Mouse (Mus musculus): Measurements from ENCODE around the gene Rnf212. TPM values are rescaled to one million over a fixed set of nuclear protein-coding genes. Genes with fewer than 3 reads are reported as not detected.

The Rnf212 gene
- polyA plus RNA-seq, 1 experiment from 2014 or later = not detected

DNA sequence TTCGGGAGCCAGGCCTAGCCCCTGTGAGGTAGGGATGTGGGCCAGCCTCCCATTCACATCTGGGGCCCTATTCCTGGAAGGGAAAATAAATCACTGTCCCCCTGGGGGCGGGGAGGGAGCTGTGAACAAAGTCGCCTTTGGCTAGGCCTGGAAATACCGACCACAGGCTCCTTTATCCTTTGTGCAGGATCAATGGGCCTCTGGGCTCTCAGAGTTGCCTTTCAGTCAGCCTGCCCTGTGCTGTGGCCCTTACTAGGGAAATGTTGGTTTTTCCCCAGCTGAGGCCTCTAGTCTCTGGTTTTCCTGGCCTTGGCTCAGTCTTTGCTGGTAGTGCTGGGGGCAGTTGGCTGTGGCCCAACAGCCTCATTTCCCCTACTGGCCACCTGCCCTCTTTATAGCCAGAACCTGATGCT, 77.4 kb downstream of the Rnf212 start:
- no peak for ATAC-seq
- CTCF ChIA-PET = interaction anchor here (4.0 kb wide), 1 partner anchor 11 kb away, joined by 18 read pairs; no protein-coding TSS in a partner anchor
- no peaks in the 10 kb centered on the region for H3K27me3 ChIP-seq
- DNase-seq (ENCODE audit: low read depth, low spot score) = no peak
- in situ Hi-C loops (cut with MboI; ENCODE audit: low pct_unique_long_range_greater_than_20kb) = no loop called here
- POLR2A ChIA-PET = no interaction called here
- TF ChIP-seq CTCF (IDR thresholded peaks at IDR 0.05) = no peak

DNA sequence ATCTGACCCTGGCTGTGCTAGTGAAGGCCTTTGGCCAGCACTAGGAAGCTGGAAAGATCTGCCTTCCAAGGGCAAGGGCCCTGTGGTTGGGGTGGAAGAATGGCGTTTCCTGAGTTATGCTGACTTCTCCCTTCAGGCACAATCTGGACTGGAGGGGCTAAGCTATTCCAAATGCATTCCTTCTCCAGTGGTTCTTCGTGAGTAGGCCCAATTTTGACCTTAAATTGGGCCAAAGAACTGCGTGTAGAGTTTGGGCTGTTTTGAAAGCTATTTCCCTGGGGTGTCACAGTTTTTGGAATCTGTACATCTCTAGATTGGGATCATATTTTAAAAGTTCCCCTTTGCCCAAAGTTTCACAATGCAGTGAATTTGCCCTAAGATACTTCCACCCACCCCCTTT, 78.2 kb downstream of the Rnf212 start:
- ATAC-seq (no peak), DNase-seq (ENCODE audit: low read depth, low spot score) (no peak)
- ChIA-PET POLR2A (interaction anchor here (0.8 kb wide), 1 partner anchor 37 kb away, joined by 6 read pairs; no protein-coding TSS in a partner anchor), CTCF (interaction anchor here (1.4 to 4.0 kb wide), 2 partner anchors 11 to 48 kb away, joined by 3 to 18 read pairs; no protein-coding TSS in a partner anchor)
- no peak for TF ChIP-seq CTCF (IDR thresholded peaks at IDR 0.05)
- no peaks in the 10 kb centered on the region for H3K27me3 ChIP-seq
- in situ Hi-C loops (cut with MboI; ENCODE audit: low pct_unique_long_range_greater_than_20kb) = no loop called here

DNA sequence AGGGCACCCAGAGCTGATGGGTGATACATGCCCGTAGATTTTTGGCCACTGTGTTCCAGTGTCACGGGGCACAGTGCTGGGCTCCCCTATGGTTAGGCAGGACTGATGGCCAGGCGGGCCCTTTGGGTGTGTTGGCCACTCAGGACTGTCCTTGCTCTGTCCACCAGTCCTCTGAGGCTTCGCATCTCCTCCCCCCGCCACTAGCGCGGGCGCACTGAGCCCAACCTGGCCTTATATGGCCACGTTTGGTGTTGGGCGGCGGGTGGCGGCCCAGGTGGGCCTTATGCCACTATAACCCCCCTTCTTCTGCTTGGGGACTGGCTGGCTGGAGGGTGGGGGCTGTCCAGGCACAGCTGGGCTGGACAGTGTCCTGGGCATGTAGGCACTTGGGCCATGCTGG, 78.9 kb downstream of the Rnf212 start:
- in situ Hi-C loops (cut with MboI; ENCODE audit: low pct_unique_long_range_greater_than_20kb) = no loop called here
- no peak for DNase-seq (ENCODE audit: low read depth, low spot score)
- TF ChIP-seq CTCF (IDR thresholded peaks at IDR 0.05) = no peak
- ChIA-PET CTCF (interaction anchor here (1.4 kb wide), 1 partner anchor 48 kb away, joined by 3 read pairs; no protein-coding TSS in a partner anchor), POLR2A (interaction anchor here (0.8 to 0.9 kb wide), 2 partner anchors 11 to 37 kb away, joined by 3 to 6 read pairs; no protein-coding TSS in a partner anchor)
- ATAC-seq = no peak
- no peaks in the 10 kb centered on the region for H3K27me3 ChIP-seq

DNA sequence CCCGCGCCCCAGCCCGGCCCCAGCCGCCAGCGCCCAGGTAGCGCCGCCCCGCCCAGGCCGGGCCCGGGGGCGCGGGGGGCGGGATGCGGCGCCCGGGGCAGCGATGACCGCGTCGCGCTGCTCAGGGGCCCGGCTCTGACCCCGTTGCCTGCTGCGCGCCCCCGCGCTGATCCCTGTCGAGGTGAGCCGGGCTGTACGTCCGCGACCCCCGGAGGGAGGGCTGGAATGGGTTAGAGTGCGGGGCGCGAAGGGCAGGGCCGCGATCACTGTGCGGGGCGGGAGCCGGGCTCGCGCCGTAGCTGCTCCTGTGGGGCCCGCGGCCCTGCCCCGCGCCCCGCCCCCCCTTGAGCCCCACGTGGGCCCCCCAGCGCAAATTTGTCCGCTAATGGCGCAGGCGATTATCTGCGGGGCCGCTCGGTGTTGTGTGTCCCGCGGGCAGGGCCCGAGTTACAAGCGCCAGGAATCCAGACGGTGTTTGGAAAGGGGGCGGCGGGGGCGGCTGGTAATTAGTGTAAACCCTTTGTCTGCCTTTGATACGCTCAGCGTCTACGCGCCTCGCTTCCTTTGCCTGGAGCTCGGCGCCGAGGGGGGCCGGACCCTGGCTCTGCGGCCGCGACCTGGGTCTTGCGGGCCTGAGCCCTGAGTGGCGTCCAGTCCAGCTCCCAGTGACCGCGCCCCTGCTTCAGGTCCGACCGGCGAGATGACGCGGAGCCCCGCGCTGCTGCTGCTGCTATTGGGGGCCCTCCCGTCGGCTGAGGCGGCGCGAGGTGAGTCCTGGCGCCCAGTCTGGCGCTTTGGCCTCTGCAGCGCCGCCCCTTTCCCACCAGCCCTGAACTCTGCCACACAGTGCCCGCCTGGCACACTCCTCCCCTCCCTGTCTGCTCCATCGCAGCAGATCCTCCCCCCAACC, 80.2 kb downstream of the Rnf212 start:
- DNase-seq (ENCODE audit: low read depth, low spot score) = no peak
- H3K27me3 ChIP-seq = no peaks in the 10 kb centered on the region
- no peak for TF ChIP-seq CTCF (IDR thresholded peaks at IDR 0.05)
- in situ Hi-C loops (cut with MboI; ENCODE audit: low pct_unique_long_range_greater_than_20kb) = no loop called here
- ChIA-PET POLR2A (interaction anchor here (0.7 to 1.6 kb wide), 3 partner anchors 24 to 32 kb away, joined by 3 to 5 read pairs (median 3); no protein-coding TSS in a partner anchor), CTCF (interaction anchor here (1.3 to 4.6 kb wide), 3 partner anchors 24 to 32 kb away, joined by 4 to 30 read pairs (median 5); no protein-coding TSS in a partner anchor)
- peak; percentile 40 for ATAC-seq

DNA sequence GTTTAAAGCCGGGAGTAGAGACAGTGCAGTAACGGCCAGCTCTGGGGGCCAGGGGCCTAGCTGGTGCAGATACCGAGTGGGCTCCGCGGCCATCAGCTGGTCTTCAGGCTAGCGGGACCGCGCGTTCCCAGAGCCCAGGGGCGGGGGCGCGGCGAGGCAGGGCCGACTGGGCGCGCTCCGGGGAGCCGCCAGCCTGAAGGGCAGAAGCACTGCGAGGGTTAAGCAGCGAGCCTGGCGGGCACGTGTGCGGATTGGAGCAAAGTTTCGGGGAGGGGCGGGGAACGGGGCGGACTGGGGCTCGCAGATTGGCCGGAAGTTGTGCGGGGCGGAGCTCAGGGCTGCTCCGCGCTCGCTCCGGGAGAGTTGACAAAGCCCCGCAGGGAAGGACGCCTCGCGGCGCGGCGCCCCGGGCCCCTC, 80.9 kb downstream of the Rnf212 start:
- DNase-seq (ENCODE audit: low read depth, low spot score) (peak; percentile 73), ATAC-seq (peak; percentile 97)
- in situ Hi-C loops (cut with MboI; ENCODE audit: low pct_unique_long_range_greater_than_20kb) = no loop called here
- H3K27me3 ChIP-seq = no peaks in the 10 kb centered on the region
- ChIA-PET POLR2A (interaction anchor here (1.0 to 1.6 kb wide), 4 partner anchors 23 to 34 kb away, joined by 3 to 5 read pairs (median 4); no protein-coding TSS in a partner anchor), CTCF (interaction anchor here (0.6 to 4.6 kb wide), 6 partner anchors 19 to 37 kb away, joined by 3 to 30 read pairs (median 4); partner anchors contain the start of gene Dgkq)
- no peak for TF ChIP-seq CTCF (IDR thresholded peaks at IDR 0.05)

DNA sequence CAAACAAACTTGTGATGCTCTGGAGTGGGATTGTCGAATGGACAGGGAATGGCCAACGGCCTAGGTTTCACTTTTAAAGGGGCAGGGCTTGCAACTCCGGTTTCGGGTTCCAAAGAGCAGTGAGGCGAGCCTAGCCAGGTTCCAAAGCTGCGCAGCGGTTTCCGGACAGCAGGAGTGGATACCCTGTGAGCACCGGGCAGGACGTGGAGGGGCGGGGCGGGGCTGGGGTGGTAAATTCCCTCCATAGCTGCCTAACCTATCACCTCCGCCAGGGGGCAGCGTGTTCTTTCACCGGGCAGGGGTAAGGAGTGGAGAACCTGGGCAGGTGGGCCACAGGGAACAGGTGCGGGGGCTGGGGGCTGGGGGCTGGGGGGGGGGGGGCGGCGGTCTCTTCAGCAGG, 82.5 kb downstream of the Rnf212 start, which contains the start of gene Fgfrl1:
Gene Fgfrl1, plus strand, starts transcription at position 112 of the 400 bp plus-strand sequence.
- in situ Hi-C loops (cut with MboI; ENCODE audit: low pct_unique_long_range_greater_than_20kb) = no loop called here
- ChIA-PET POLR2A (interaction anchor here (1.4 kb wide), 1 partner anchor 9 kb away, joined by 3 read pairs; no protein-coding TSS in a partner anchor), CTCF (interaction anchor here (0.7 to 4.6 kb wide), 9 partner anchors 9 to 40 kb away, joined by 3 to 30 read pairs (median 5); partner anchors contain the start of gene Slc26a1)
- no peak for TF ChIP-seq CTCF (IDR thresholded peaks at IDR 0.05)
- ATAC-seq (peak; percentile 47), DNase-seq (ENCODE audit: low read depth, low spot score) (no peak)
- no peaks in the 10 kb centered on the region for H3K27me3 ChIP-seq

DNA sequence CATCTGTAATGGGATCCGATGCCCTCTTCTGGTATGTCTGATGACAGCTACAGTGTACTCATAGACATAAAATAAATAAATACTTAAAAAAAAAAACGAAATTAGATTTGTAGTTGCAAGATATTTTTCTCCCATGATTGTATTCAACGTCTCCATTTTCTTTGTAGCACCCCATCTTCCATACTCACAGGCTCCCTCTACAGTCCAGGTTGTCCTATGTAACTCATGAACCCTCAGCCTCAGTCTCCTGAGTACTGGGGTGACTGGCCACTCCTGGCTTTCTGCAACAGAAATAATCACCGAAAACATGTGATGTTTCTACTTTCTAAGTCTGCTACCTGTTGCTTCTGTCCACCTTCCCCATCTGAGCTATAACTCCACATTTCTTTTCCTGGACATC, 83.6 kb downstream of the Rnf212 start:
- in situ Hi-C loops (cut with MboI; ENCODE audit: low pct_unique_long_range_greater_than_20kb) = no loop called here
- ChIA-PET CTCF (interaction anchor here (0.8 to 4.6 kb wide), 9 partner anchors 11 to 36 kb away, joined by 3 to 30 read pairs (median 5); partner anchors contain the start of genes Dgkq and Slc26a1), POLR2A (interaction anchor here (1.2 kb wide), 1 partner anchor 20 kb away, joined by 5 read pairs; no protein-coding TSS in a partner anchor)
- DNase-seq (ENCODE audit: low read depth, low spot score) (no peak), ATAC-seq (no peak)
- H3K27me3 ChIP-seq = no peaks in the 10 kb centered on the region
- TF ChIP-seq CTCF (IDR thresholded peaks at IDR 0.05) = no peak

DNA sequence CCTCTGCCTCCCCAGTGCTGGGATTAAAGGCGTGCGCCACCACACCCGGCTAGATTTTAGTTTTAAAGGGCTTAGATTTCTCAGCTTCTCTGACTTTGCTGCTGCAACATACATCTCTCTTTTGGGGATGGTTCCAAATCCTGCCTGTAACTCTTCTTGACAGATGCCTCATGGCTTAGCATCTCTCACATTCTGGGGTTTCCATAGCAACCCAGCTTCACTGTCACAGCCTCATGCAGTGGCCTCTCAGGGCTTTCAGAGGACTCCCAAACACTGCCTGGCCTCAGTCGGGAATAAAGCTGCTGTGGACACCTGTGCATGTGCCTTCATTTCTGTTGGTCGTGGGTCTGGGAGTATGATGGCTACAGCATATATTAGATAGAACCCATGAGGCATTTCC, 85.7 kb downstream of the Rnf212 start:
- H3K27me3 ChIP-seq = no peaks in the 10 kb centered on the region
- CTCF ChIA-PET = interaction anchor here (1.6 kb wide), 1 partner anchor 18 kb away, joined by 4 read pairs; no protein-coding TSS in a partner anchor
- POLR2A ChIA-PET = no interaction called here
- no peak for TF ChIP-seq CTCF (IDR thresholded peaks at IDR 0.05)
- no peak for ATAC-seq
- DNase-seq (ENCODE audit: low read depth, low spot score) = no peak
- in situ Hi-C loops (cut with MboI; ENCODE audit: low pct_unique_long_range_greater_than_20kb) = no loop called here

DNA sequence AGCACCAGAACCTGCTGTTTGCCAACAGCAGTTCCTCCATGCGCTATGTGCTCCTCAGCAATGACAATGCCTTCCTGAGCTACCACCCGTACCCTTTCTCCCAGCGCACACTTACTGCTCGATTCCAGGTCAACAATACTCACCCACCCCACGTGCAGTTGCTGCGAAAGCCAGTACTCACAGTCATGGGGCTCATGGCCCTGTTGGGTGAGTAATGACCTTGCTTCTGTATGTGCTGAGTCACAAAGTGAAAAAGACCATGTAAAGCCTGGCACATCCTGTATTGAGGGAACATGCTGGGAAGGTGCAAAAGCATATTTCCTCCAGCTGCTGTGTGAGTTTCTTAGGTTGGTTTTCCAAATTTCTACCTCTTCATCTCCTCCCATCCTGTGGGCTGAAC, 93.9 kb downstream of the Rnf212 start:
- TF ChIP-seq CTCF (IDR thresholded peaks at IDR 0.05) = no peak

DNA sequence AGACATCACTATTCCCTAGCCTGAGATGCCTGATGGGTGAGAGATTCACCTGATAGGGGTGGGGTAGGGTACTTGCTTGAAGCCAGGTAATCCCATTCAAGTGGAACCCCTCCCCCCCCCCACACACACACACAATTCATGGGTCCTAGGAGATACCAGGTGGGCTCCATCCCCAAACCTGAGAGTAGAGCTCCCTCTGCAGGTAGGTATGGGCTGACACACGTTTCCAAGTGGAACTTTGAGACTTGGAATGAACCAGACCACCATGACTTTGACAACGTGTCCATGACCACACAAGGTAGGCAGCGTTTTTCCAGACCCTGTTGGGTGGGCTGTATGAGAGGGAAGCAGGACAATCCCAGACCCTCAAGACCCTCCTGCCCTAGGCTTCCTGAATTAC, 94.9 kb downstream of the Rnf212 start:
- ChIA-PET POLR2A (no interaction called here), CTCF (interaction anchor here (2.5 to 3.6 kb wide), 3 partner anchors 10 to 47 kb away, joined by 6 to 20 read pairs (median 15); partner anchors contain the start of genes Dgkq and Fgfrl1)
- ATAC-seq (no peak), DNase-seq (ENCODE audit: low read depth, low spot score) (no peak)
- no peaks in the 10 kb centered on the region for H3K27me3 ChIP-seq
- TF ChIP-seq CTCF (IDR thresholded peaks at IDR 0.05) = no peak
- in situ Hi-C loops (cut with MboI; ENCODE audit: low pct_unique_long_range_greater_than_20kb) = no loop called here

More for the DNA sequence above, 93.9 kb downstream of the Rnf212 start:
- POLR2A ChIA-PET = no interaction called here
- CTCF ChIA-PET = interaction anchor here (2.7 to 3.6 kb wide), 2 partner anchors 11 kb away, joined by 15 to 20 read pairs; partner anchors contain the start of genes Dgkq and Fgfrl1
- DNase-seq (ENCODE audit: low read depth, low spot score) (no peak), ATAC-seq (peak; percentile 59)
- no peaks in the 10 kb centered on the region for H3K27me3 ChIP-seq
- in situ Hi-C loops (cut with MboI; ENCODE audit: low pct_unique_long_range_greater_than_20kb) = no loop called here

Other genes starting within 250 kb of the Rnf212 start
- gene Cplx1, start 225.0 kb downstream of the Rnf212 start, polyA plus RNA-seq (2021) = not detected
- 133 TPM for gene Gak, start 145.2 kb downstream of the Rnf212 start, polyA plus RNA-seq (2021)
- 37.2 TPM for gene Tmem175, start 145.2 kb downstream of the Rnf212 start, polyA plus RNA-seq (2021)
- gene Idua, start 114.7 kb downstream of the Rnf212 start, polyA plus RNA-seq (2021) = 10.4 TPM
- 29.8 TPM for gene Dgkq, start 105.3 kb downstream of the Rnf212 start, polyA plus RNA-seq (2021)
- 0.42 TPM for gene Slc26a1, start 99.4 kb downstream of the Rnf212 start, polyA plus RNA-seq (2021)
- gene Fgfrl1, start 82.6 kb downstream of the Rnf212 start, polyA plus RNA-seq (2021) = 57.6 TPM
- gene Tmed11, start 20.4 kb upstream of the Rnf212 start, polyA plus RNA-seq (2021) = not detected
- gene Vmn2r8, start 33.9 kb upstream of the Rnf212 start, polyA plus RNA-seq (2021) = not detected
- not detected for gene Vmn2r9, start 77.6 kb upstream of the Rnf212 start, polyA plus RNA-seq (2021)
- not detected for gene Vmn2r10, start 231.5 kb upstream of the Rnf212 start, polyA plus RNA-seq (2021)